Mouse (Mus musculus) lung, postnatal 0 days (tissue): ENCODE measurements around the gene Akap12. TPM values are rescaled to one million over a fixed set of nuclear protein-coding genes. Genes with fewer than 3 reads are reported as not detected.

ENCODE experiments used
- ATAC-seq: fragments of 200-750 bp; cut with Nextera tagmentation; 2 replicates; pipeline ENCODE4 v1.8.0; 2017; ENCODE audit warnings: moderate library complexity
- DNase-seq: peaks from one replicate; pipeline ENCODE4 v3.0.0-alpha.2; 2016; ENCODE audit warnings: low spot score
- H3K27ac ChIP-seq: fragments of 300-500 bp; sonication (generic); 2 replicates; pipeline ENCODE4 v1.5.1; 2014; ENCODE audit warnings: antibody characterized with exemption, mild to moderate bottlenecking, low read length, mixed read lengths
- H3K27me3 ChIP-seq: fragments of 300-500 bp; sonication (generic); replicated peaks from 2 replicates; pipeline ENCODE4 v1.6.1; 2014; ENCODE audit warnings: low read length, mixed read lengths; ENCODE audit not compliant: insufficient read depth
- H3K36me3 ChIP-seq: fragments of 300-500 bp; sonication (generic); 2 replicates; pipeline ENCODE4 v1.6.1; 2014; ENCODE audit warnings: low read length, mixed read lengths; ENCODE audit not compliant: insufficient read depth
- H3K4me1 ChIP-seq: fragments of 300-500 bp; sonication (generic); 2 replicates; pipeline ENCODE4 v1.6.1; 2014; ENCODE audit warnings: antibody characterized with exemption, low read depth, low read length, mixed read lengths; ENCODE audit not compliant: insufficient read depth
- H3K4me2 ChIP-seq: fragments of 300-500 bp; sonication (generic); replicated peaks from 2 replicates; pipeline ENCODE4 v1.6.1; 2014; ENCODE audit warnings: low read depth, mild to moderate bottlenecking, low read length, moderate library complexity, mixed read lengths
- H3K4me3 ChIP-seq: fragments of 300-500 bp; sonication (generic); 2 replicates; pipeline ENCODE4 v1.5.1; 2014; ENCODE audit warnings: low read depth, low read length
- H3K9ac ChIP-seq: fragments of 300-500 bp; sonication (generic); replicated peaks from 2 replicates; pipeline ENCODE4 v1.6.1; 2014; ENCODE audit warnings: low read depth, mild to moderate bottlenecking
- H3K9me3 ChIP-seq: fragments of 300-500 bp; sonication (generic); 2 replicates; pipeline ENCODE4 v1.6.1; 2016; ENCODE audit warnings: low read length, mixed read lengths
- CTCF ChIP-seq: IDR thresholded peaks from 2 replicates; pipeline ENCODE4 v1.5.1; 2016; ENCODE audit warnings: antibody characterized with exemption, mild to moderate bottlenecking
- EP300 ChIP-seq: IDR thresholded peaks from 2 replicates; pipeline ENCODE4 v1.6.1; 2016; ENCODE audit warnings: antibody characterized with exemption, mild to moderate bottlenecking, control low read depth
- WGBS: fragments of 180-500 bp; shearing (Covaris S2); extraction: QIAGEN DNeasy Blood & Tissue Kit; methylation state at CpG from one replicate; pipeline ENCODE4 v1.1.7; 2014; 5-methylcytosine and 5-hydroxymethylcytosine counted together
- polyA plus RNA-seq: library from polyadenylated mRNA; unstranded; fragments of >200 nt; fragmentation: Nextera tagmentation; extraction: Ambion mirVana; gene quantifications from 2 replicates; pipeline ENCODE4 v1.2.1, GENCODE M21; 2015

Gene Akap12
- polyA plus RNA-seq, 1 experiment from 2014 or later, result 49.7 TPM

DNA sequence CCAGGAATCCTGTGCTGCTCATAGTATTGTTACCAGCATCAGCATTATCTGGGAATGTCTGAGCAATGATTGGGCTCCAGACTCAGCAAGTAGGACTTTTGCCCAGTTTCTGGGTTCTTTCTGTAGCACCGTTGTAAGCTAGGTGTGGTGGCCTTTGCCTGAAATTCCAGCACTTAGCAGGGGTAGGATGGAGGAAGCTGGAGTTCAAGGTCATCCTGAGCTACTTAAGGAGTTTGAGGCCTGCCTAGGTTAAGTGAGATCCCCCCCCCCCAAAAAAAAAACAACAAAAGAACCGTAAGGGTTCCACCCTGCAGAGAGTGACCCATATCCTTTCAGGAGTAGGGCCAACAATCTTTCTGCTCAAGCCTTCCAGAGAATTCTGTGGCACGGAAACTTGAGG is 98.4 kb downstream of the Akap12 start:
- Histone ChIP-seq H3K4me3 (no peak overlapping the region), H3K36me3 (peaks cover 13% of the 10 kb centered on the region; the same call in 1 of the 2 replicates), H3K9ac (no peak overlapping the region), H3K9me3 (no peaks in the 10 kb centered on the region), H3K27me3 (no peaks in the 10 kb centered on the region), H3K4me2 (no peak overlapping the region), H3K27ac (no peak overlapping the region), H3K4me1 (no peaks in the 10 kb centered on the region)
- no peak for TF ChIP-seq EP300
- TF ChIP-seq CTCF, result no peak
- 71% methylated on average over 3 of the region's 3 CpGs for WGBS
- DNase-seq (no peak), ATAC-seq (no peak)

DNA sequence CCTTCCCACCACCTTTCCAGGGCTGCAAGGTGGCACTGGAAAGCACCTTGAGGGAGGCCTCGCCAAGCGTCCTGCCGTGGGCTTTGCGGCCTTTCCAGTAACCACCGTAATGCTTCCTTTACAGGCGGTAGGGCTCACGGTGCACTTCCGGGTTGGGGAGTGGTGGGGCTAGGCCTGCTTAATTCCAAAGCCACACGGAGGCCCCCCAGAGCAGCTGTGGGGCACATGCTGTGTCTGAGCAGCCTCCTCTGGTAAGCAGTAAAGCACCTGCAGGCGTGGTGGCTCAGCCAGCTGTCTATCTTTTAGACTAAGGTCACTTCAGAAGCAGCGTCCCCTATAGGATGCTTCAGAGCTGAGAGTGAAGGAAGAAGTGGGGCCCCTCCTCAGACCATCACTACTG is 103.9 kb downstream of the Akap12 start:
- ATAC-seq (no peak), DNase-seq (no peak)
- peaks cover 20% of the 10 kb centered on the region for H3K36me3 ChIP-seq
- no peak overlapping the region for H3K4me2 ChIP-seq
- H3K4me1 ChIP-seq, result no peaks in the 10 kb centered on the region
- no peaks in the 10 kb centered on the region for H3K27me3 ChIP-seq
- H3K9ac ChIP-seq, result no peak overlapping the region
- WGBS, result 87% methylated on average over 11 of the region's 11 CpGs
- no peak overlapping the region for H3K4me3 ChIP-seq
- H3K9me3 ChIP-seq, result no peaks in the 10 kb centered on the region
- no peak overlapping the region for H3K27ac ChIP-seq
- TF ChIP-seq EP300, result no peak
- TF ChIP-seq CTCF, result no peak

DNA sequence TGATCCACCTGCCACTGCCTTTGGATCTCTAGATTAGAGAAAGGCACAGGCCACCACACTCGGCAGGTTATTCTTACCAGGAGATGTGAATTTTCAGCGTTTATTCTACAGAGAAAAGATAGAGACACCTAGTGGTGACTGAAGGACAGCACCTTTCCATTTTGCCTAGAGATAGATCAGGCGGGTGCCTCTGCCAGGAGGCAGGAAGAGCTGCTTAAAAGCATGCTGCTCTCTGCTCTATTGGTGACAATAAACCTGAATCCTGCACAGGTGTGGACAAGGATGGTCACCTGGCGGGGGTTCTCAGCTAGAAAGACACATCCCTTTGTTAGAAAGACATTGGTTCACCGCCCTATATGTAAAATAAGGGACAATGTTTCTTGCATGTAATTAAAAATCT is 105.8 kb downstream of the Akap12 start:
- Histone ChIP-seq H3K36me3 (peaks cover 17% of the 10 kb centered on the region), H3K27me3 (no peaks in the 10 kb centered on the region), H3K4me2 (no peak overlapping the region), H3K9ac (no peak overlapping the region), H3K27ac (no peak overlapping the region), H3K4me1 (no peaks in the 10 kb centered on the region; the same call in 1 of the 2 replicates), H3K4me3 (no peak overlapping the region), H3K9me3 (no peaks in the 10 kb centered on the region)
- ATAC-seq (no peak; the same call in 1 of the 2 replicates), DNase-seq (peak; percentile 59)
- WGBS, result 44% methylated on average over 5 of the region's 5 CpGs
- no peak for TF ChIP-seq EP300
- peak; percentile 69 for TF ChIP-seq CTCF

DNA sequence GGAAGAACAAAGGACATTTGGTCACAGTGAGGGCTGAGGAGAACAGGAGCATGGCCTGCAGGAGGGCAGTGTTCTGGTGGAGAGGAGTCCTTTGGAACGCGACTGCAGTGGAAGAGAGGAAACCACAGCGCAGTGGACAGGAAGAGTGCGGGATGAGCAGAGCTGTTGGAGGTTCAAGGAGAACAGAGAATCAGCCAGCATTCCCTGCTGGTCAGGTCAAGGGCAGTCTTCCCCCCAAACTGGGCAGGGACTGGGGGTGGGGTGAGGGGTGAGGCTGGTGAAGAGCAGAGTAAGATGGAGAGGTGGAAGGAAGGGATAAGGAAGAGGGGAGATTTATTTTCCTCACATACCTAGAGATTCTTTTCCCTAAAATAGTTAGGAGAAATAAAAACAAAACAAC is 107.4 kb downstream of the Akap12 start:
- Histone ChIP-seq H3K27ac (no peak overlapping the region), H3K4me2 (no peak overlapping the region), H3K36me3 (peaks cover 12% of the 10 kb centered on the region), H3K9me3 (no peaks in the 10 kb centered on the region), H3K9ac (no peak overlapping the region), H3K4me1 (no peaks in the 10 kb centered on the region; the same call in 1 of the 2 replicates), H3K4me3 (no peak overlapping the region), H3K27me3 (no peaks in the 10 kb centered on the region)
- DNase-seq (no peak), ATAC-seq (no peak)
- no peak for TF ChIP-seq EP300
- no peak for TF ChIP-seq CTCF
- WGBS, result 90% methylated on average over 4 of the region's 4 CpGs

DNA sequence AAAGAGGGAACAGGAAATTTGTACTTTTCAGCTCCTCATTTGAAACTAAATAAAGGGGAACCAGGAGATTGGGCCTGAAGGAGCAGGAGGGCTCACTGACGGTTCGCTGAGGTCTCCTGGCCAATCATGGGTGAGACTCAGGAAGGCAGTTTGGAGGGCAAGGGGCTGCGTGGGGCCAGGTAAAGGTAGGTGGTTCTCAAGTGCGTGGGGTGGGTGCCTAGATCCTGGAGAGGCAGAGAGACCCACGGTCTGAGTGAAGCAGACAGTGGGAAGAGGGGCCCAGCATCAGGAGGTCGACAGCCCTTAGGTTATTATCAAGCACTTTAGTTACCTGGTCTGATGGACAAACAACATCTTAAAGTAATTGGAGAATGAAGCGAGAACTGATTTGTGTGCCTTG is 108.1 kb downstream of the Akap12 start:
- Histone ChIP-seq H3K9ac (no peak overlapping the region), H3K9me3 (no peaks in the 10 kb centered on the region), H3K36me3 (peaks cover 7% of the 10 kb centered on the region; the same call in 1 of the 2 replicates), H3K4me1 (no peaks in the 10 kb centered on the region; the same call in 1 of the 2 replicates), H3K4me3 (no peak overlapping the region), H3K27me3 (no peaks in the 10 kb centered on the region), H3K27ac (no peak overlapping the region), H3K4me2 (no peak overlapping the region)
- TF ChIP-seq EP300, result no peak
- TF ChIP-seq CTCF, result no peak
- no peak for DNase-seq
- 89% methylated on average over 7 of the region's 7 CpGs for WGBS
- no peak for ATAC-seq

DNA sequence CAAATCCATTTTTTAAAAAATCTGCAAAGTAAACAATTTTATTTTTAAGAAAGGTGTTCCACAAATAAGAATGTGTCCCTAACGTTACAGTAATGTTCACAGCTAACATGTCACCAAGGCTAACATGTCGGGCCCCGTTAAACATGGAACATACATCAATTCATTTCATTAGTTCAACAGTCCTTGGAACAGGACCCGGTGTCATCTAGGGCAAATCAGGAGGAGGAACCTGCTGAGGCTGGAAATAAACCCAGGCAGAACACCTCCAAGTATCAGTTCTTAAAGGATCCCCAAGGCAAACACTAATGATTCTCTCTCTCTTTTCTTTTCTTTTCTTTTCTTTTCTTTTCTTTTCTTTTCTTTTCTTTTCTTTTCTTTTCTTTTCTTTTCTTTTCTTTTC is 108.6 kb downstream of the Akap12 start:
- Histone ChIP-seq H3K4me2 (no peak overlapping the region), H3K4me3 (no peak overlapping the region), H3K27me3 (no peaks in the 10 kb centered on the region), H3K9ac (no peak overlapping the region), H3K27ac (no peak overlapping the region), H3K36me3 (peaks cover 7% of the 10 kb centered on the region; the same call in 1 of the 2 replicates), H3K9me3 (no peaks in the 10 kb centered on the region), H3K4me1 (no peaks in the 10 kb centered on the region; the same call in 1 of the 2 replicates)
- ATAC-seq, result no peak
- DNase-seq, result no peak
- 78% methylated on average over 4 of the region's 4 CpGs for WGBS
- TF ChIP-seq EP300 (no peak), CTCF (no peak)

DNA sequence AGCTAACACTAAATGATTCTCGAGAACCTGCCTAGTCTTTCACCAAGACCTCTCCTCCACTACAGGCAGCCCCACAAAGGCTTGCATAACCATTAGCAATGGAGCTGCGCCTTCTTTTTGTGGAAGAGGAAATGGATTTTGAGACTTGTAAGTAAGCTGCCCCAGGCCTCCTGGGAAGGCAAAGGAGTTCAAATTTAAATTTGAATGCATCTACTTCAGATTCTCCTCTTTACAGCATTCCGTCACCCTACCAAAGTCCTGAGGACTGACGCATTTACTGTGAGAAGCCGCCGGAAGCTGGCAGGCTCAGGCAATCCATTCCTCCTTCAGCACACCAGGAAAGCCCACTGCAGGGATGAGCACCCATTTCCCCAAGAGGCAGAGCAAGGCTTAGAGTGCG is 109.1 kb downstream of the Akap12 start:
- TF ChIP-seq EP300, result no peak
- H3K27me3 ChIP-seq, result no peaks in the 10 kb centered on the region
- peaks cover 7% of the 10 kb centered on the region; the same call in 1 of the 2 replicates for H3K36me3 ChIP-seq
- H3K4me1 ChIP-seq, result no peaks in the 10 kb centered on the region; the same call in 1 of the 2 replicates
- H3K9ac ChIP-seq, result no peak overlapping the region
- no peak for DNase-seq
- no peak overlapping the region for H3K4me2 ChIP-seq
- H3K27ac ChIP-seq, result no peak overlapping the region
- no peak for ATAC-seq
- no peaks in the 10 kb centered on the region for H3K9me3 ChIP-seq
- 71% methylated on average over 7 of the region's 7 CpGs for WGBS
- H3K4me3 ChIP-seq, result no peak overlapping the region
